Mouse (Mus musculus): ENCODE measurements around the gene Fastkd2. TPM values are rescaled to one million over a fixed set of nuclear protein-coding genes. Genes with fewer than 3 reads are reported as not detected.

Gene Fastkd2
- polyA plus RNA-seq, 1 experiment from 2014 or later = 55.2 TPM

Other genes starting within 250 kb of the Fastkd2 start
- gene Gm39653, start 114.6 kb upstream of the Fastkd2 start, polyA plus RNA-seq (2015; fragmentation: Nextera tagmentation; extraction: Ambion mirVana) = not detected in 2 replicates
- not detected in 2 replicates for gene Dytn, start 43.7 kb upstream of the Fastkd2 start, polyA plus RNA-seq (2015; fragmentation: Nextera tagmentation; extraction: Ambion mirVana)
- 1.4 and 2.0 TPM in 2 replicates for gene Mdh1b, start 296 bp upstream of the Fastkd2 start, polyA plus RNA-seq (2015; fragmentation: Nextera tagmentation; extraction: Ambion mirVana)
- gene 4933402D24Rik, start 38.7 kb downstream of the Fastkd2 start, polyA plus RNA-seq (2015; fragmentation: Nextera tagmentation; extraction: Ambion mirVana) = not detected in 2 replicates